Comparison of ENCODE assay signal across 8 mouse cellular contexts in the genomic region with DNA sequence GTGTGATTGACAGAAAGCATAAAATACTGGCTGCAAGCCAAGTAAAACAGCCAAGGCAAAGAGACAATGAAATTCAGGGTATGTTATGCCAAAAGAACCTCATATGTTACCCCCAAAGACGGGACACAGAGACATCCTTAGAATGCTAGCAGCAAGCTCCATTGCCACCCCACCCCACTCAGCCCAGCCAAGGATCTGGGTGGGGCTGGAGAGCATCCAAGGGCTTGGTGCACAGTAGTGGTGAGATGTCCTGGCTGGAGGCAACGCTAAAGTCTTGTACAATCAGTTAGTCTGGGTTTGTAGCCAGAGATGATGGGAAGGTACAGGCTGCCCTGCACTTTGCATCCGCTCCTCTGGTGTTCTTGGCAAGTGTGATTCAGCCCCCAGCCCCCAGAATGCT. TPM values are rescaled to one million over a fixed set of nuclear protein-coding genes. Genes with fewer than 3 reads are reported as not detected.
A peak's percentile ranks its signal among the peaks of the same experiment; 100 is the strongest.
DNase-seq lines count a peak whose midpoint lies in the region; ATAC-seq and TF ChIP-seq lines count a peak whose summit lies in the region.

No protein-coding gene starts in this region.

- no peaks in the 10 kb centered on the region for H3K27me3 ChIP-seq in embryonic facial prominence, embryonic 11.5 days (ENCODE audit: control insufficient read depth, insufficient read depth, low read length)
- H3K27me3 ChIP-seq in kidney, postnatal 0 days (ENCODE audit: insufficient read depth, low read length): no peaks in the 10 kb centered on the region

- TF ChIP-seq CTCF in kidney, postnatal 0 days (IDR thresholded peaks at IDR 0.05; ENCODE audit: low read depth): no peak

- no peaks in the 10 kb centered on the region for H3K36me3 ChIP-seq in embryonic facial prominence, embryonic 11.5 days (replicated peaks; ENCODE audit: control insufficient read depth, insufficient read depth, low read depth, low read length)
- no peaks in the 10 kb centered on the region for H3K36me3 ChIP-seq in kidney, postnatal 0 days (ENCODE audit: insufficient read depth, low read length)

- H3K9me3 ChIP-seq in embryonic facial prominence, embryonic 11.5 days (replicated peaks; ENCODE audit: control insufficient read depth, low read length): no peaks in the 10 kb centered on the region
- H3K9me3 ChIP-seq in kidney, postnatal 0 days (replicated peaks; ENCODE audit: low read length): no peaks in the 10 kb centered on the region

- peak overlapping the region; percentile 63 for H3K9ac ChIP-seq in embryonic facial prominence, embryonic 11.5 days (replicated peaks; ENCODE audit: low read length)
- H3K9ac ChIP-seq in kidney, postnatal 0 days (ENCODE audit: low read depth, low read length): peak overlapping the region; percentile 46; the same call in 1 of the 2 replicates

- H3K4me2 ChIP-seq in embryonic facial prominence, embryonic 11.5 days (ENCODE audit: low read depth, low read length): peak overlapping the region; percentile 68
- peak overlapping the region; percentile 60 for H3K4me2 ChIP-seq in kidney, postnatal 0 days (ENCODE audit: low read length)

- H3K27ac ChIP-seq in embryonic facial prominence, embryonic 11.5 days (replicated peaks; ENCODE audit: low read depth, low read length): no peak overlapping the region
- H3K27ac ChIP-seq in kidney, postnatal 0 days: no peak overlapping the region

- peaks cover 4% of the 10 kb centered on the region; the same call in 1 of the 2 replicates for H3K4me1 ChIP-seq in embryonic facial prominence, embryonic 11.5 days (ENCODE audit: control insufficient read depth, insufficient read depth, low read length)
- H3K4me1 ChIP-seq in kidney, postnatal 0 days (replicated peaks; ENCODE audit: insufficient read depth, low read length): peaks cover 5% of the 10 kb centered on the region; the same call in 1 of the 2 replicates

- H3K4me3 ChIP-seq in embryonic facial prominence, embryonic 11.5 days (ENCODE audit: low read depth, low read length): no peak overlapping the region
- H3K4me3 ChIP-seq in kidney, postnatal 0 days (replicated peaks; ENCODE audit: low read depth, low read length): peak overlapping the region; percentile 29; the same call in 1 of the 2 replicates

- 72% methylated on average over 3 of the region's 3 CpGs for WGBS in embryonic facial prominence, embryonic 11.5 days
- 60% methylated on average over 3 of the region's 3 CpGs for WGBS in kidney, postnatal 0 days

- DNase-seq in layer of hippocampus, postnatal 14 days (ENCODE audit: low spot score in 2 of 2): peak; percentile 13 to 26
- DNase-seq in layer of hippocampus, postnatal 25 days (ENCODE audit: extremely low spot score in 1 of 2, low spot score in 1 of 2): no peak
- no peak for DNase-seq in embryonic facial prominence, embryonic 11.5 days (ENCODE audit: low spot score)
- peak; percentile 48 for DNase-seq in heart, adult 8-10 months (ENCODE audit: low spot score)
- peak; percentile 21 for DNase-seq in kidney, postnatal 0 days (ENCODE audit: low spot score)
- DNase-seq in lung, postnatal 25 days (ENCODE audit: low spot score): peak; percentile 67
- peak; percentile 62 for DNase-seq in urinary bladder, postnatal 25 days (ENCODE audit: low spot score)
- no peak for DNase-seq in layer of hippocampus, adult 9-11 months

- ATAC-seq in embryonic facial prominence, embryonic 11.5 days (replicated peaks; ENCODE audit: insufficient number of reproducible peaks, low FRiP score, low TSS enrichment, low read depth): peak; percentile 10; the same call in 1 of the 2 replicates
- ATAC-seq in kidney, postnatal 0 days (replicated peaks; ENCODE audit: low FRiP score, low read depth): no peak

RNA-seq across cellular contexts. Expression of gene Srprb, which starts 21.6 kb away (rescaled TPM):
- total RNA-seq in layer of hippocampus, postnatal 14 days (2021): 10 to 100 TPM; 20.2 to 22.8 TPM
- 10 to 100 TPM; 20.5 to 22.4 TPM for total RNA-seq in layer of hippocampus, postnatal 25 days (2021)
- polyA plus RNA-seq in embryonic facial prominence, embryonic 11.5 days (2014; fragmentation: Nextera tagmentation; extraction: Ambion mirVana): 57.9 and 61.8 TPM in 2 replicates
- 10 to 100 TPM; 18.1 to 21.5 (median 19.1) TPM for total RNA-seq in heart, adult 8-10 months (2022)
- polyA plus RNA-seq in kidney, postnatal 0 days (2015; fragmentation: Nextera tagmentation; extraction: Ambion mirVana): 46.2 and 51.1 TPM in 2 replicates

RNA-seq across cellular contexts. Expression of gene Gm20425, which starts 49.8 kb away (rescaled TPM):
- total RNA-seq in layer of hippocampus, postnatal 14 days (2021): 1 to 10 TPM; 5.6 to 6.0 TPM
- 10 to 100 TPM in 1 of 2 experiments, 1 to 10 TPM in 1; 6.6 to 11.5 TPM for total RNA-seq in layer of hippocampus, postnatal 25 days (2021)
- polyA plus RNA-seq in embryonic facial prominence, embryonic 11.5 days (2014; fragmentation: Nextera tagmentation; extraction: Ambion mirVana): not detected in 2 replicates
- total RNA-seq in heart, adult 8-10 months (2022): 1 to 10 TPM; 5.3 to 5.9 (median 5.5) TPM
- polyA plus RNA-seq in kidney, postnatal 0 days (2015; fragmentation: Nextera tagmentation; extraction: Ambion mirVana): 1.9 and 3.2 TPM in 2 replicates

RNA-seq across cellular contexts. Expression of gene Trf, which starts 49.9 kb away (rescaled TPM):
- total RNA-seq in layer of hippocampus, postnatal 14 days (2021): 10 to 100 TPM; 62.7 to 63.9 TPM
- 100 to 1,000 TPM; 174 to 257 TPM for total RNA-seq in layer of hippocampus, postnatal 25 days (2021)
- 27.2 and 28.8 TPM in 2 replicates for polyA plus RNA-seq in embryonic facial prominence, embryonic 11.5 days (2014; fragmentation: Nextera tagmentation; extraction: Ambion mirVana)
- total RNA-seq in heart, adult 8-10 months (2022): 10 to 100 TPM; 37.9 to 56.1 (median 43.3) TPM
- polyA plus RNA-seq in kidney, postnatal 0 days (2015; fragmentation: Nextera tagmentation; extraction: Ambion mirVana): 23.5 and 26.0 TPM in 2 replicates

Comparison
In these comparisons a context has a peak if more than half of its experiments do, and no peak if none do; other contexts are left out.
1. DNase-seq: peak in layer of hippocampus, postnatal 14 days (2 of 2), heart, adult 8-10 months (single experiment), kidney, postnatal 0 days (single experiment), lung, postnatal 25 days (single experiment) and urinary bladder, postnatal 25 days (single experiment); none in layer of hippocampus, postnatal 25 days (0 of 2), embryonic facial prominence, embryonic 11.5 days (single experiment) and layer of hippocampus, adult 9-11 months (single experiment).